Mouse (Mus musculus) thymus, postnatal 10 days (tissue): Measurements from ENCODE around the gene Slc39a11.

Source experiments
- DNase-seq, 2 experiments: peaks; one replicate each; pipeline ENCODE4 v3.0.0; 2021; ENCODE audit warnings: low spot score in 2 of 2

The Slc39a11 gene

DNA sequence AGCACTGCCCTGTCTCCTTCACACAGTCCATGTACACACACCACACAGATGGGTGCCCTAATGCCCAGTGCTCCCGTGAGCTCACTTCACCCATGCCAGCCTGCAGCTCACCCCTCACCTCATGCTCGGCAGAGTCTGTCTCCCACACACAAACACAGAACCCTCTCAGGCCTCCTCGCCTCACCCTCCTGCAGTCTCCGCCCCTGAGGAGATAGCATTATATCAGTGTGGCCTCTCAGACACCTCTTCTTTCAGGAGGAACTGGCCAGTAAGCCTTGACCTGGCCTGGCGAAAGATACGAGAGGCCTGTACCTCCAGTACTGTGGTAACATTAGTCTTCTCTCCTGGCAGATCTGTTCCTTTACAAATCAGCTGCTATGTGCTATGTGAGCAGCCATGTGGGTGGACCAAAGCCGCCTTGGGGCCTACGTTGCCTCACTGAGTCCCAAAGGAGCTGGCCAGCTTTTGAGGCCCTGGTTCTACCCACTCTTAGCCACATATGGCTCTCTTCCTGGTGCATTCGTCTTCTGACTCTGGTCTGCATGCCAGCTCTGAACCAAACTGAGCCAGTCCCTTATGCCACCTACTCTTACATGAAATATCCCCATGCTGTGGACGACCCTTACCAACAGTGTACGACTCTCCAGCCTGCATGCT lies 138.8 kb downstream of the Slc39a11 start:
- DNase-seq = no peak

DNA sequence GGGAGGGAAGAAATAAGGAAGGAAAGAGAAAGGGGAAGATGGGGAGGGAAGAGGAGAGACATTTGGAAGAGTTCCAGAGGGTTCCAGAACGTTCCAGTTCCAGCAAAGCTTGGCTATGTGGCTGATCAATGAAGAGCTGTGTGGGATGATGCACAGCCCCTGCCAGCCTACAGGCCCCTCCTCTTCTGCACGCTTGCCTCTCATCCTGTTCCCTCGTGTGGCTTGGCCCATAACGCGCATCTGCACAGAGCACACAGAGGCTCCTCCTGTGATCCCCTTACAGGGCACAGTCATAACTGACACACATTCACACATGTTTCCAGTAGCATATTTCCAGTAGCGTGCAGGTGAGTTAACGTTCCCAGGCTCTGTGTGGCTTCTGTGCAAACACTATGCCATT lies 139.6 kb downstream of the Slc39a11 start:
- peak; percentile 18 to 28 for DNase-seq

DNA sequence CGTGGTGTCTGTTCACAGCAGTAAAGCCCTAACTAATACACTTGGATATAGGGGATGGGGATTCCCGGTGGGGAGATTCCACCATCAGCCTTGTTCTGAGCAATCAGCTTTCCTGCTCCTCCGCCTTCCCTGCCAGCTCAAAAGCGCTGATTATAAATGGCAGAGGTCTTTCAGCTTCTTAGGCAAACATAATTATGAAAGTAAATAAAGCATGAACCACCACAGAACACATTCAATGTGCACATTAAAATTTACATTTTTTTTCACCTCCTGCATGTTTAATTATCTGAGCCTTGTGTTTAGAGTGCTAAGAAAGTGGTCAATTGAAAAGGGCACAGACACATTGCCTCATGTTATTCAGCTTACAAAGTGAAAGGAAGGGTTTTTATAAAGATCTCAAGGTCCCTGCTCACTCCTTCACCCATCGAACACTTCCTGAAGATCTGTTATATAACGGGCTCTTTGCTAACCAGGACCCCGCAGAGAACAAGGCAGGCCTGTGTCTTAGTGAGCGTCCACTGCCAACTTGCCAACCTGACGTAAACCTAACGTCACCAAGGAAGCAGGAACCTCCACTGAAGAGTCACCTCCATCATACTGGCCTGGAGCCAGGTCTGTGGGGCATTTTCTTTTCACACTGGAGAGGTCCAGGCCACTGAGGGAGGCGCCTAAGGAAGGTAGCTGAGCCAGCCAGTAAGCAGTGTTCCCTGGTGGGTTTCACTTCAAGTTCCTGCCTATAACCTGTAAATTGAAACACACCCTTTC lies 142.0 kb downstream of the Slc39a11 start:
- DNase-seq = no peak

DNA sequence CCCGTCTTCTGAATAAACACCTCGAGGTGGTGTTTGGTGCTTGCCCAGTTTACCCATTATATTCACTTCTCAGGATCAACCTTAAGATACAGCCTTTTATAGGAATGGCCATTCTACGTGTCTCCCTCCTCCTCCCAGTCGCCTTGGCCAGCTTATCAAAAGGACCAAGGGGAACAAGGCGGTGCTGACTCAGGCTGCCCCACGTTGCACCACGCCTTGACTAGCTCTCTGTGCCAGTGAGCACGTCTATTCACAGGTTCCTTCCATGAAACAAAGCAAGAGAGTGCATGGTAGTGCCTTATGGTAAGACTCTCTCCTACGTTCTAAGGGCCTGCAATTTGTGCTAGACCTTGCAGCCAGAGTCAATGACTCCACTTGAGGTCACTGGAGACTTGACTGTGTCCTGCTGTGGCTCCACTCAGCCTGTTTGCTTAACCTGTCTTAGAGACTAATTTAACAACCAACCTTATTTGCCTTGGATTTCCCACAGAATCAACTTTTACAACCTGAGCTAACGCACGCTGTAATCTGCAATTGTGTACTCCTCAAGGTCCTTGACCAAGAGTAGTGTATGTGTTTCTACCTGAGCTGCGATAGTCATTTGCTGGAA lies 144.2 kb downstream of the Slc39a11 start:
- DNase-seq = no peak

DNA sequence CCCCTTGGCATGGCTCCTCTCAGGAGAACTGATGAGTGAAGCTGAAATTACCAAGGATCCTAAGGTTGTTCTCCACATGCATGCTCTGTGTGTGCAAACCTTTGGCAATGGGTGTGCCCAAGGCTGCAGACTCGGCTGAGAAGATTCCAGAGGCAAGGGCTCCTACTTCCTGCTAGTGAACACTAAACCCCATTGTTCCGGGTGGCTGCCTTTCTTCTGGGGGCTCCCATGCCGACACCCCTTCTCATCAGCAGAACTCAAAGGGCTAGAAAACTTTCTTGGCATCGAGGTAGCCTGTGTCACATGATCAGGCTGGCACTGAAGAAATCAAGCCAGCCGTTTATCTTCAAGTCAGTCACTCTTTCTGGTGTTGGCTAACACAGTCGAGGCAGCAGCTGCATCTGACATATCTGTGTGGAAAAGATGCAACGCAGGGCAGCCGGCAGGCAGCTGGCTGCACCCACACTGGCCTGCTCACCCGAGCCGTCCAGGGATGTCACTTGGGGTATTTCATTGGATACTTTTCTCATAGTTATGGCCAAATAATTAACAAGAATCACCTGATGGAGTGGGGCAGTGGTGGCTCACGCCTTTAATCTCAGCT lies 145.3 kb downstream of the Slc39a11 start:
- no peak for DNase-seq

DNA sequence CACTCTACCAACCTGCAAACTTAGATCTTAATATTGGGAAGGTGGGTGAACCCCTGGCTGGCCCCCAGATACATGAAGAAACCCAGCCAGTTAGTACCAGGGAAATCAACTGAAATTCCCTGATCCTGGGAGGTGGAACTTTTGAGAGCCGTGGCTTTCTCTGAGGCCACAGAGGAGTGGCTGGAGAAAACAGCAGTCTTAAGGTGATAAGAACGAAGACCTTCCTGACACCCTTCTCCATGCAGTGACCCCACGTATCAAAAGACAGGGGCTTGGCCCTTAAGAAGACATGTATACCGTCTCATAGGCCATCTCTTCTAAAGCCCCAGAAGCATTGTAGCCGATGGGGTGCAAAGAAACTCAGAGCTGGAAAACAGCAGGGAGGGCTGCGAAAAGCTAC lies 146.9 kb downstream of the Slc39a11 start:
- DNase-seq = no peak

DNA sequence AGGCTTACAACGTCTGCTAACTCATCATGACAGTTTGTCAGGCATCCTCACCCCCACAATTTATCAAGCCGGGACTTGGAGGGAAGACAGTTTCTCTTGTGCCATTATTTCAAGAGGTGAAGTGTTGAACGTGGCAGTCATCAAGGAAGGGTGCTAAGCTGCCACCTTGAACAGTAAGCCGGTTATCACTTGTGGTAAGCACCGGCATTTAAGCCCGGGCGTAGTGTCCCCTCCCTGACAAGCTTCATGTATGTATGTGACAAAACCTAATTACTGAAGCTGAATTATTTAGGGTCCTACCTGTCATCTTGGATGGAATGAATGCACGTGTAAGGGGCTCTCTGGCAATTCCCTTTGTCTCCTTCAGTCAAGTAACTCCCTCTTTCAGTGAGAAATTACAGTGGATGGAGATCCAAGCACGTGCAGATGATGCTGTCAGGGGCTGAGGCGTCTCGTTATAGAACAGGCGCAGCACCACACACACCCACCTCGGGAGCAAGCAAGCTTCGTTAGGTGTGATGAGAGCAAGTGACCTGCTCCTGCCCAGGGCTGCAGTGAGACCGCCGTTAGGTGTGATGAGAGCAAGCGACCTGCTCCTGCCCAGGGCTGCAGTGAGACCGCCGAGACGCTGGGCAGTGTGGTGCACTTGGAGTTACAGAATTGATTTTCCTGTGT lies 149.1 kb downstream of the Slc39a11 start:
- DNase-seq = no peak

DNA sequence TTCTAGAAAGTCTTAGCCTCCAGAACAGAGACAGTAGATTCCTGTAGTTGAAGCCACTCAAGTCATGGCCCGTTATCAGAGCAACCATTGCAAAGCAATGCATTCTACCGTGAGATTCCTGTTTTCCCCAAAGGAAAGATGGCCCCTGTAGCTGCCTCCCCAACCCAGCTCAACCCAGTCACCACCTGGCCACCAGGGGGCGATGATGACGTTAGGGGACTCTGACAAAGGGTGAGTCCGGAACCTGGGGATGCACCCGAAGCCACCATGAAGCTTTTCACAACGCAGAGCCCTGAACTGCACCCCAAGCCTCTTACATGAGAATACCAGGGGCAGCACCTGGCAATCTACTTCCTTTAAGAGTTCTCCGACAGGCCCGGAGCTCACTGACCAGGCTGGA lies 151.0 kb downstream of the Slc39a11 start:
- DNase-seq = peak; percentile 59 to 85

DNA sequence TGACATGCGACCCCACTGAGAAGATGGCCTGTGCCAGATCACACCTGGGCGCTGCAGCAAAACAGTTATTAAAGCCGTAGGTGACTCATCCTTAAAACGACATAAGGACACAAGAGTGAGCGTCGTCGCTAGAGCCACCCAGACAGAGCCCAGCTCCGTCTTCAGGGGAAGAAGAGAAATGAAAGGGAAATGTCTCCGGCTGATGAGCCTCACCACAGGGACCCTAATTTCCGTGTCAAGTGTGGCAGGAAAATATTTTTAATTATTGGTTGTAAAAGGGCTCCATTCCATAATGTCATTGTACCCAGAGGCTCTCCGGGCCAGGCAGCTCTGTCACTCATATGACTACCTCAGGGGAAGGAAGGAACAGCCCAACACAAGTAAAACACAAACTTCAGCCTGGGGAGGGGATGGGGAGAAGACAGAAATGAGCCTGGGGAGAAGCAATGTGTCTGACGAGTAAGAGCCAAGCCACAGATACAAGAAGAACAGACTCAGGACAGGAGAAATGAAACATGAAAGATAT lies 155.8 kb downstream of the Slc39a11 start:
- no peak for DNase-seq

DNA sequence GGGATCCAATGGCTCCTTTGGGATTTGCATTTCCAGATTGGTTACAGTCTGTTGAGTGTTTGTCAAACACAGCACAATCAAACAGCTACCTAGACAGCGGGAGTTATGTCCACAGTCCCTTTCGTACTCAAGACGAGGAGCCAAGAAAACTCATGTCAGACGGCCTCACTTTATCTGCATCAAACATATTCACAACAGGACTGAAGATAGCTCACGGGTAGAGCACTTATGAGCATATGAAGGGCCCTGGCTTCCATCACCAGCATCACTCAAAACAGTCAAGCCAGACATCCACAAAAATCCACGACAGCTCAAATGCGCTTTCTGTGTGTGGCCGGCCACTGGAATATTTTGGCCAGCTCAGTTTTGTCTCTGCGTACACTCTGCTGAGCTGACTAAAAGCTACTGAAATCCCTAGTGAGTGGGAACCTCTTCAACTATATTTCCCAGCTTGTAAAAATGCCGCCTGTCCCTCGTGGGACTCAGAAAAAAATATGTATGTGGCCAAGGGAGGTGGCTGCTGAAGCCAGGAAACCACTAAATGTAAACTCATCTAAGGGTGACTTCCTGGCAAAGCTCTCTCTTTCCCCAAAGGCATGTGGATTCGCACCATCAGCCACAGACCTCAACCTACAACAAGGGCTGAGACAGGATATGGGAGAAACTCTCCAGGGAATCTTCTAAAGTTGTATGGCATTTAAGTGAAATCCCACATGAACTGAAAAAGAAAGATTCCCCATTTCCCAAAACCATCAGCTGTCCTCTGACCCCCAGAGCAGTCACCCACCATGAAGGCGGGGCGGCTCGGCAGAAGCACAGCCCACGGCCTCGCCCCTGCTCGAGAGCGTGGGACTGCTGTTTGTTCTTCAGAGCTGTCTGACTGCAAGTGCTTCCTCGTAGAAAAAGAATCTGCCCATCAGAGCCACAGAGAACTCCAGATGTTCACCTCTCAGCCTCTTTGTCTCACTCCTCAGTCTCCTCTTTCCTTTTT lies 159.1 kb downstream of the Slc39a11 start:
- no peak for DNase-seq

DNA sequence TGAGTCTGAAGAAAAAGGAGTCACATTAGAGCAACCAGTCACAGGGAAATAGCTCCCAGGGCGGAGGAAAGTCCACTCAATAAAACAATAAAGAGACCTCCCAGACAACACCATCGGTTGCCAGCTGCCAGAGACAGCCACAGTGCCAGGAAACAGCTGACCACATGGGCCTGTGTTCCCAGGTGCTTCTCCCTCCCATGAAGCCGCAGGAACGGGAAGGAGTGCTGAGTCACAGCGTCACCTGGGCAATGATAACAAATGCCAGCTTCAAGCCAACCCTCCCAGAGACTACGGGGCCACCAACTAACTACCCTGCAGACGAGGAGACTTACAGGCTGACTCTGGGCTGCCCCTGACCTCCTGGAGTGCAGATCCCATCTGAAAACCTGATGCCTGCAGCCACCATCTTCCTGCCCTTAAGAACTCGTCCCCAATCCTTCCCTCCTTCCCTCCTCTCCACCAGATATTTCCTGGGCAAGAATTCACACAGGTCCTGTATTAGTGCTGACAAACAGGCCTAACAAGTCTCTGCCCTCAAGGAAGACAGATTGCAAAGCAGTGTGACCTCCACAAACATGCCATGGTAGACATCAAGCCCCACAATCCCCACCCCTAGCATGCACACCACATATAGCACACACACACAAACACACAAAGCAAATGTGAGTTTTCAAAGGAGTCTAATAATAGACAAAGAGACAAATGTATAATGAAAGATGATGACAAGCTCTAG lies 162.1 kb downstream of the Slc39a11 start:
- DNase-seq = no peak

DNA sequence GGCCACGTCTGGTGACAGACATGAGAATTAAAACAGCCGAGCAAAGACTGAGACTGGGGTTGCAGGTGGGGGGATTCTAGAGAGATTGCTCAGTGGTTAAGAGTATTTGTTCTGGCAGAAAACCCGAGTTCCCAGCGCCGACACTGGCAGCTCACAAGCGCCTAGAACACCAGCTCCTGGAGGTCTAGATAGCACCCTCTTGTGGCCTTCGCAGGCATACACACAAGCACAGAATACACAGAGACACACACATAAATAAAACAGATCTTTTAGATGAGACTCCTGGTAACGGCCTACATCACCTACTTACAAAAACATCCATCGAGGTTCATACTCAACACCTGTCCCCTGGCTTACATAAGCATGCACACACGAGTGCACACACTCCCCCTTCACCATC lies 165.8 kb downstream of the Slc39a11 start:
- DNase-seq = no peak

DNA sequence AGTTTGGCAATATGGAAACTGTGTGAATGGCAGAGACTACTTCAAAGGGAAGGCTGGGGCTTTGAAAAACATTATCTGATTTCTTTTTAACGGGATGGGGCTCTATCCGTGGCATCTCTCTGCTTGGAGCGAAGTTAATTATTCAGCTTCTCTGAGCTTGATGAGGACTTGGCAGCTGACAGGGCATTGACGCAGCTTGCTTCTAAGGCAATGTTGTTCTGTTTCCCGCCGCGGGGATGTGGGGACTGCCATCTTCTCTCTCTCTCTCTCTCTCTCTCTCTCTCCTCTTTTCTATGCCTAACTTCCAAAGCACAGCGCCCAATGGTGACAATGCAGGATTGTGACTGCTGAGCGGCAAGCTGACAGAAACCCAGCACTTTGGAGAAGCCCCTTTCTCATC lies 172.3 kb downstream of the Slc39a11 start:
- no peak for DNase-seq

DNA sequence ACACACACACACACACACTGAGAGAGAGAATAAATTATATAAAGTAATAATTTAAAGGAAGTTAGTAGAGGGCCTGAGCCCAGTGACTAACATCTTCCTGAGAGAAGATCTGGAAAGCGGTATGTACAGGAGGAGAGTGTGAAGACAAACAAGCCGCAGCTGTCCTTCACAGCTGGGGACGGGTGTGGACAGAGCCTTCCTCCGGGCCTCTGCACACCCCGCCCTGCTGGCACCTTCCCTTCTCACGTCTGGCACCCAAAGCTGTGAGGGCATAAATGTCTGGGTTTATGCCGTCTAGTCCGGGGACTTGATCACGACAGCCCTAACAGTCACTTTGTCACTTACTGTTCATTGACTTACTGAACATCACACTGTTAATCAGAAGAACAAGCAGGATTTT lies 173.2 kb downstream of the Slc39a11 start:
- DNase-seq = no peak

DNA sequence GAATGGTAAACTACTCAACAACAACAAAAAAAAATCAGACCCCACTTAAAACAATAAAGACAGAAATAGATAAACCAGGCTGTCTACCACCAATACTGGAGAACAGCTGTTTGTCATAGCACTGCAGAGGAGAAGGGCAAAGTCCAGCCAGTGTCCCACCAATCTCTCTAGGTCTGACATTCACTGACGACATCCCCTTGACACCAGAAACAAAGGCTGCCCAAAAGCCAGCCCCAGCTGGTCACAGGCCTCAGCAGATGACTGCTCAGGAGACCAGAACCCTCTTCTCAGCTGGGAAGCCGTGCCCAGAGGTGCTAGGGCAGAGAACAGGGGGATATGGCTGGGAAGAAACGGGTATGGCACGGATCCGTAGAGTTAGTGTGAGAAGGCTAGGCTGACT lies 174.4 kb downstream of the Slc39a11 start:
- DNase-seq = no peak

DNA sequence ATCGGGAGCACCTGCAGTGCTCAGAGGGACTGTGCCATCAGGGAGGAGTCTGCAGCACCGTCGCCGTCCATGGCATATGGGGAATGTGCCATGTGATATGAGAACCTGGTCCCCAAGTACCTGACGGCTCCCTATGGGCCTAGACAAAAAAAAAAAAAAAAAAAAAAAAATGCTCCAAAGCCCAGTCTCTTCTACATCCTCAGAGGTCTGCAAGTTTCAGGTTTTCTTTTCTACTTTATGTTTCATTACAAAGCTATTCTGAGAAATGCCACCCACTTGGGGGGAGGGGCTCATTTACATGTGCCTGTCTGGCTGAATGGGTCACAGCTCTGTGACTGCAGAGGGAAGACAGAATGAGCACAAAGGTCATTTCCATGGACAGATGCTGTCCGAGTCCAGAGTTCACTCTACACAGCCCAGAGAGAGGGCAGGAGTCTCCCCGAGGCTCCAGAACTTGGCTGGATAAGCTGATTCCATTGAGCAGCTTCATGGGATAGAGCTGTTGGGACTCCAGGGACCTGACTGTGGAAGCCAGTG lies 175.8 kb downstream of the Slc39a11 start:
- no peak for DNase-seq

DNA sequence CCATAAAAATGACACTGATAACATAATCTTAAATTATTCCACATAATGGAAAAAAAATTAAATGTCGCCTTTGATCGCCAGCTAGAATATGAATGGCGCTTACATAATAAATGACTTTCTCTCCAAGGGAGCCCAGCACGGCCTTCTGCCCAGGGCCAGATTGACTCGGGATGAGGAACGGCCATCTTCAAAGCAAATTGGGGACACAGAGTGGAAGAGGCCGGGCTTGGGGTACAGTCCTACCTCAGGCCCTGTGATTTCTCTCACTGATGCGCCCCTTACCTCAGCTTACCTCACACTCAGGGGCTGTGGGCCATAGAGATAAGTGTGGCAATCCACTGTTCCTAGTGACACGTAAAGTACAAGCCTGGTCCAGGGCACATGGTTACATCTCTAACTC lies 177.9 kb downstream of the Slc39a11 start:
- no peak for DNase-seq

DNA sequence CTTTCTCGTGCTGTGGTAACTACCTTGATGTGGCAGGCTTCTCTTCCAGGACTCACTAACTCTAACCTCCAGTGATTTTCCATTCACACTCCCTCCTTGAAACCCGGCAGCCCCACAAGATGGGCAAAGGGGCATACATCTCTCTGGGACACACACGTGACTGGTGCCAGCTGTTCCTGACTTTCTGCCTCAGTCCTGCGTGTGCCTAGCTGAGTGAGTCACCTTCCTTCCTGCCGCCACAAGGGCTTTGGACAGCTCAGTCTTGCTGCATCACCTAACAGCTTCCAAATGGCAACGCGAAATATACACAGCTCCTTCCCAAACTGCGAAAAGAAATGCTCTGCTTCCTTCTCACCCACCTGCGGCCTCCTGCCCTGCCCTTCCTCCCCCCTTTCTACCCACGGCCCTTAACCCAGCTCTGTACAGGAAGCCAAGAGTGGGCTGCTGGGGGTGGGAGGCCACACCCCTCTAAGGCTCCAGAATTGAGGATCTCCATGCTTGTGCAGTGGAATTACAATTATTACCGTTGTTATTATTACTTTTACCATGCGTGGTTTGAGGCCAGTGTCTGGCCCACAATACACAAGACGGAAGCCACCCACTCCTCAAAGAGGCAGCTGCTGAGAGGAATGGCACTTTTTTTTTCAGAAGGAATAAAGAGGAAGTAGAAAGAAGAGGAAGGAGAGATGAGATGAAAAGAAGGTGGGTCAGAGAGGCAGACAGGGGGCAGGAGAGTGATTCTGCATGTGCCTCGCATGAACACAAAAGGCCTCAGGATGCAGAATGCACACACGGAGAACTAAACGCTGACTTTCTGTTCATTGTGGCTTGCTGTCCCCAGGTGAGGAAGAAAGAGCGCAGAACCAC lies 179.7 kb downstream of the Slc39a11 start:
- peak; percentile 38 to 47 for DNase-seq

DNA sequence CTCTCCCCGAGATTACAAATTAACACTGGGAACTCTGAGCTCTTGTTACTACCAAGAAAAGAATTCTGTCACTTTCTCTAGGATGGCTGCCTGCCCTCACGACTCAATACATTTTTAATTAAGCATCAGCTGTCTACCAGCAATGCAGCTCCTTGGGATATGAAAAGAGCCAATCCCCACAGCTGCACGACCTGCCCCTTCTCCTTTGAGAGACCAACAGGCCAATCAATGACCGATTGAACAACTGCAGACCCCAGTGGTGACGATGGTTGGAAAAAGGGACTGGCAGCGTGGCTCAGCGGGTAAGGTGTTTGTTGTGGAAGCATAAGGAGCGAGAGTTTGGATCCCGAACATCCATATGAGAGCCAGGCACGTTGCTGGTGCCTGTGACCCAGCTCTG lies 181.9 kb downstream of the Slc39a11 start:
- DNase-seq = no peak
